Mouse (Mus musculus): ENCODE results near the gene Lipe. TPM values are rescaled to one million over a fixed set of nuclear protein-coding genes. Genes with fewer than 3 reads are reported as not detected.

Lipe gene
- polyA plus RNA-seq, 1 experiment from 2014 or later, result 11.4 TPM

- no peak overlapping the region for H3K4me3 ChIP-seq
- H3K4me2 ChIP-seq, result peak overlapping the region; percentile 3; the same call in 1 of the 2 replicates
- H3K27ac ChIP-seq (replicated peaks), result peak overlapping the region; percentile 74
- H3K9me3 ChIP-seq, result no peaks in the 10 kb centered on the region
- H3K9ac ChIP-seq, result peak overlapping the region; percentile 60
- 23% methylated on average over 13 of the region's 13 CpGs for WGBS
- peak; percentile 47; the same call in 1 of the 2 replicates for ATAC-seq (ENCODE audit: low read depth)
- H3K4me1 ChIP-seq (replicated peaks), result peaks cover 31% of the 10 kb centered on the region
- peaks cover 57% of the 10 kb centered on the region for H3K27me3 ChIP-seq
- peaks cover 39% of the 10 kb centered on the region for H3K36me3 ChIP-seq
These were observed 32.4 kb downstream of the Lipe start for GRCm38 (mm10) chr7:25365937-25366625.

GRCm38 (mm10) chr7:25363632-25364031 is 34.9 kb downstream of the Lipe start:
- no peak for ATAC-seq (ENCODE audit: low read depth)
- no peaks in the 10 kb centered on the region for H3K9me3 ChIP-seq
- peaks cover 42% of the 10 kb centered on the region for H3K4me1 ChIP-seq (replicated peaks)
- no peak overlapping the region for H3K27ac ChIP-seq (replicated peaks)
- peaks cover 39% of the 10 kb centered on the region for H3K27me3 ChIP-seq
- peaks cover 63% of the 10 kb centered on the region for H3K36me3 ChIP-seq
- no peak overlapping the region for H3K9ac ChIP-seq
- H3K4me3 ChIP-seq, result no peak overlapping the region
- no peak overlapping the region for H3K4me2 ChIP-seq
- whole genome bisulfite sequencing, result 96% methylated on average over 17 of the region's 17 CpGs

- Histone ChIP-seq H3K9me3 (no peaks in the 10 kb centered on the region), H3K4me3 (no peak overlapping the region), H3K36me3 (peaks cover 68% of the 10 kb centered on the region), H3K4me2 (no peak overlapping the region), H3K9ac (no peak overlapping the region), H3K27ac (replicated peaks) (no peak overlapping the region), H3K27me3 (peaks cover 34% of the 10 kb centered on the region), H3K4me1 (replicated peaks) (peaks cover 47% of the 10 kb centered on the region)
- 91% methylated on average over 19 of the region's 19 CpGs for WGBS
- no peak for ATAC-seq (ENCODE audit: low read depth)
These were observed 35.4 kb downstream of the Lipe start for GRCm38 (mm10) chr7:25363151-25363550.

DNA sequence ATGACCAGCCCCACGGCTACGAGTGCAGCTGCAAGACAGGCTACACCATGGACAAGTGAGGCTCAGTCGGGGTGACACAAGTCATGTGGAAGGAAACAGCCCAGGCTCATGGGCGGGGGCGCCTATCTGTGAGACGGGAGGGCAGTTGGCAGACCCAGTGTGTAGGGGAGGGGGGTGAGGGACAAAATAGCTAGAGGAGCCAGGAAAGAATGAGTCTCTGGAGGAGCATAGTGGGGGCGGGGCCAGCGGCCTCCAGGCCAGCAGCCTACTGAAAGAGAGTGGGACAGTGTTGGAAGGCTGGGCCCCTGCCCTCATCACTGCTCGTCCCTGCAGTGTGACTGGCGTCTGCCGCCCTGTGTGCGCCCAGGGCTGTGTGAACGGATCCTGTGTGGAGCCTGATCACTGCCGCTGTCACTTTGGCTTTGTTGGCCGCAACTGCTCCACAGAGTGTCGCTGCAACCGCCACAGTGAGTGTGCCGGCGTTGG is 39.7 kb downstream of the Lipe start:
- Histone ChIP-seq H3K9me3 (no peaks in the 10 kb centered on the region), H3K9ac (peak overlapping the region; percentile 38), H3K4me2 (peak overlapping the region; percentile 20; the same call in 1 of the 2 replicates), H3K27ac (replicated peaks) (peak overlapping the region; percentile 69), H3K27me3 (no peaks in the 10 kb centered on the region), H3K36me3 (peaks cover 97% of the 10 kb centered on the region), H3K4me3 (no peak overlapping the region), H3K4me1 (replicated peaks) (peaks cover 17% of the 10 kb centered on the region)
- peak; percentile 80 for ATAC-seq (ENCODE audit: low read depth)
- WGBS, result 46% methylated on average over 19 of the region's 19 CpGs

GRCm38 (mm10) chr7:25348861-25349260 is 49.6 kb downstream of the Lipe start:
- Histone ChIP-seq H3K27me3 (no peaks in the 10 kb centered on the region), H3K4me3 (no peak overlapping the region), H3K4me2 (no peak overlapping the region), H3K9me3 (peaks cover 4% of the 10 kb centered on the region; the same call in 1 of the 2 replicates), H3K4me1 (replicated peaks) (no peaks in the 10 kb centered on the region), H3K27ac (replicated peaks) (no peak overlapping the region), H3K9ac (no peak overlapping the region), H3K36me3 (peaks cover 96% of the 10 kb centered on the region)
- 85% methylated on average over 8 of the region's 8 CpGs for WGBS
- ATAC-seq (ENCODE audit: low read depth), result no peak

DNA sequence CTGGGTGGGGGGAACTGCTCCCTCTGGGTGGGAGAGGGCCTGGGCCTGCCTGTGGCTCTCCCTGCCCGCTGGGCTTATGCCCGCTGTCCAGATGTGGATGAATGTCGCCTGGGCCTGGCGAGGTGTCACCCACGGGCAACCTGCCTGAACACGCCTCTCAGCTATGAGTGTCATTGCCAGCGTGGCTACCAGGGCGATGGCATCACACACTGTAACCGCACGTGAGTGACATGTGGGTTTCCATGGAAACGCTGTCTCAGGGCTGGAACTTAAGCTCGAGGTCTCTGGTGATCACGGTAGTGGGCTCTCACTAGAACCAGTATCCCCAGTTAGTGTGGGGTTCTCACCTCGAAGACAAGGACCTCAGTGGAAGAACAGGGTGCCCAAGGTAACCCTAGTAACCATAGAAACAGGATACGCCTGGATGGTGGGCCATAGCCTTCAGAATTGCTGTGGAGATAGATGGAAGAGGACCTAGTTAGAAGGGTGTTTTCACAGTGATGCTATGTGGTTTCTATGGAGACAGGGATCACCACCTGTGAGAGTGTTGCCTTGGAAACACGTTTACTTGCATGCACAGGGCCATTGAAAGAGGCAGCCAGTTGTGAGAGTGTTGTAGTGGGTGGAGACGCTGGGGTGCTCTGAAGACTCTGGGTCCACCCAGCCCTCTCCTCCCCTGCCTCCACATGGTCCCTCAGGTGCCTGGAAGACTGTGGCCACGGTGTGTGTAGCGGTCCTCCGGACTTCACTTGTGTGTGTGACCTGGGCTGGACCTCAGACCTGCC is 57.3 kb downstream of the Lipe start:
- Histone ChIP-seq H3K27ac (replicated peaks) (no peak overlapping the region), H3K9ac (no peak overlapping the region), H3K4me1 (replicated peaks) (no peaks in the 10 kb centered on the region), H3K9me3 (no peaks in the 10 kb centered on the region), H3K4me2 (no peak overlapping the region), H3K27me3 (no peaks in the 10 kb centered on the region), H3K4me3 (no peak overlapping the region), H3K36me3 (peaks cover 86% of the 10 kb centered on the region)
- 75% methylated on average over 20 of the region's 20 CpGs for WGBS
- 0 out of 2 replicates have a peak, but pooled peaks have one; percentile 12 for ATAC-seq (ENCODE audit: low read depth)

- H3K4me2 ChIP-seq, result no peak overlapping the region
- WGBS, result 94% methylated on average over 9 of the region's 9 CpGs
- H3K9ac ChIP-seq, result no peak overlapping the region
- no peak overlapping the region for H3K27ac ChIP-seq (replicated peaks)
- no peaks in the 10 kb centered on the region for H3K27me3 ChIP-seq
- H3K4me1 ChIP-seq (replicated peaks), result no peaks in the 10 kb centered on the region
- no peak for ATAC-seq (ENCODE audit: low read depth)
- H3K4me3 ChIP-seq, result no peak overlapping the region
- H3K36me3 ChIP-seq, result peaks cover 89% of the 10 kb centered on the region
- no peaks in the 10 kb centered on the region for H3K9me3 ChIP-seq
These were observed 59.2 kb downstream of the Lipe start for GRCm38 (mm10) chr7:25339329-25339728.

- 82% methylated on average over 12 of the region's 12 CpGs for WGBS
- Histone ChIP-seq H3K4me3 (no peak overlapping the region), H3K4me2 (no peak overlapping the region), H3K36me3 (peaks cover 77% of the 10 kb centered on the region), H3K4me1 (replicated peaks) (no peaks in the 10 kb centered on the region; the same call in 1 of the 2 replicates), H3K9ac (no peak overlapping the region), H3K27me3 (no peaks in the 10 kb centered on the region), H3K27ac (replicated peaks) (no peak overlapping the region), H3K9me3 (no peaks in the 10 kb centered on the region)
- ATAC-seq (ENCODE audit: low read depth), result 0 out of 2 replicates have a peak, but pooled peaks have one; percentile 22
These were observed 64.0 kb downstream of the Lipe start for GRCm38 (mm10) chr7:25334472-25334871.

GRCm38 (mm10) chr7:25333596-25334307 is 64.8 kb downstream of the Lipe start:
- WGBS, result 42% methylated on average over 16 of the region's 16 CpGs
- H3K4me1 ChIP-seq (replicated peaks), result no peaks in the 10 kb centered on the region; the same call in 1 of the 2 replicates
- H3K36me3 ChIP-seq, result peaks cover 75% of the 10 kb centered on the region
- H3K4me2 ChIP-seq, result no peak overlapping the region
- no peaks in the 10 kb centered on the region for H3K27me3 ChIP-seq
- no peaks in the 10 kb centered on the region for H3K9me3 ChIP-seq
- no peak overlapping the region for H3K4me3 ChIP-seq
- ATAC-seq (ENCODE audit: low read depth), result peak; percentile 38; the same call in 1 of the 2 replicates
- H3K9ac ChIP-seq, result no peak overlapping the region
- H3K27ac ChIP-seq (replicated peaks), result no peak overlapping the region
